Mouse (Mus musculus) heart, embryonic 16.5 days (tissue): ENCODE results near the gene Ets1. TPM values are rescaled to one million over a fixed set of nuclear protein-coding genes. Genes with fewer than 3 reads are reported as not detected.
A peak's percentile ranks its signal among the peaks of the same experiment; 100 is the strongest.

ENCODE experiments used
- ATAC-seq: fragments of 200-750 bp; cut with Nextera tagmentation; replicated peaks from 2 replicates; pipeline ENCODE4 v1.8.0; 2017; ENCODE audit warnings: moderate number of reproducible peaks; ENCODE audit not compliant: insufficient read depth, low FRiP score; ENCODE audit errors: extremely low read depth
- H3K27ac ChIP-seq: fragments of 300-500 bp; sonication (generic); 2 replicates; pipeline ENCODE4 v1.5.1; 2014; ENCODE audit warnings: mild to moderate bottlenecking, low read length, control low read depth, moderate library complexity
- H3K27me3 ChIP-seq: fragments of 300-500 bp; sonication (generic); 2 replicates; pipeline ENCODE4 v1.6.1; 2014; ENCODE audit warnings: low read length, mixed read lengths; ENCODE audit not compliant: control insufficient read depth, insufficient read depth
- H3K36me3 ChIP-seq: fragments of 300-500 bp; sonication (generic); 2 replicates; pipeline ENCODE4 v1.6.1; 2014; ENCODE audit not compliant: control insufficient read depth, insufficient read depth
- H3K4me1 ChIP-seq: fragments of 300-500 bp; sonication (generic); 2 replicates; pipeline ENCODE4 v1.6.1; 2014; ENCODE audit warnings: low read length, mixed read lengths; ENCODE audit not compliant: control insufficient read depth, insufficient read depth
- H3K4me2 ChIP-seq: fragments of 300-500 bp; sonication (generic); 2 replicates; pipeline ENCODE4 v1.6.1; 2014; ENCODE audit warnings: low read depth, mild to moderate bottlenecking, control low read depth, low read length
- H3K4me3 ChIP-seq: fragments of 300-500 bp; sonication (generic); 2 replicates; pipeline ENCODE4 v1.5.1; 2014; ENCODE audit warnings: mild to moderate bottlenecking, control low read depth, low read length
- H3K9ac ChIP-seq: fragments of 300-500 bp; sonication (generic); 2 replicates; pipeline ENCODE4 v1.6.1; 2014; ENCODE audit warnings: low read length, control low read depth
- H3K9me3 ChIP-seq: fragments of 300-500 bp; sonication (generic); replicated peaks from 2 replicates; pipeline ENCODE4 v1.6.1; 2016; ENCODE audit warnings: low read length; ENCODE audit not compliant: control insufficient read depth
- WGBS: fragments of 180-500 bp; shearing (Covaris S2); extraction: QIAGEN DNeasy Blood & Tissue Kit; methylation state at CpG from one replicate; pipeline ENCODE4 v1.1.7; 2014; 5-methylcytosine and 5-hydroxymethylcytosine counted together
- polyA plus RNA-seq: library from polyadenylated mRNA; unstranded; fragments of >200 nt; fragmentation: Nextera tagmentation; extraction: Ambion mirVana; gene quantifications from 2 replicates; pipeline ENCODE4 v1.2.1, GENCODE M21; 2015

Gene Ets1
- polyA plus RNA-seq, 1 experiment from 2014 or later, result 66.7 TPM

GRCm38 (mm10) chr9:32787615-32788014, 151.6 kb downstream of the Ets1 start:
- Histone ChIP-seq H3K4me1 (peaks cover 5% of the 10 kb centered on the region; the same call in 1 of the 2 replicates), H3K27ac (no peak overlapping the region), H3K36me3 (no peaks in the 10 kb centered on the region), H3K4me2 (no peak overlapping the region), H3K4me3 (no peak overlapping the region), H3K9ac (no peak overlapping the region), H3K27me3 (no peaks in the 10 kb centered on the region), H3K9me3 (no peaks in the 10 kb centered on the region)
- 4% methylated on average over 1 of the region's 1 CpGs for WGBS
- ATAC-seq, result no peak

GRCm38 (mm10) chr9:32789306-32789705, 153.3 kb downstream of the Ets1 start:
- no peak overlapping the region for H3K4me3 ChIP-seq
- H3K36me3 ChIP-seq, result no peaks in the 10 kb centered on the region
- H3K4me1 ChIP-seq, result peaks cover 5% of the 10 kb centered on the region; the same call in 1 of the 2 replicates
- 39% methylated on average over 7 of the region's 7 CpGs for WGBS
- H3K27ac ChIP-seq, result no peak overlapping the region
- no peak overlapping the region for H3K4me2 ChIP-seq
- H3K9me3 ChIP-seq, result no peaks in the 10 kb centered on the region
- H3K9ac ChIP-seq, result no peak overlapping the region
- ATAC-seq, result no peak
- H3K27me3 ChIP-seq, result no peaks in the 10 kb centered on the region

GRCm38 (mm10) chr9:32791699-32792098, 155.7 kb downstream of the Ets1 start:
- Histone ChIP-seq H3K4me1 (peaks cover 5% of the 10 kb centered on the region; the same call in 1 of the 2 replicates), H3K36me3 (no peaks in the 10 kb centered on the region), H3K9me3 (no peaks in the 10 kb centered on the region), H3K27me3 (no peaks in the 10 kb centered on the region), H3K4me3 (no peak overlapping the region), H3K27ac (no peak overlapping the region), H3K9ac (no peak overlapping the region), H3K4me2 (no peak overlapping the region)
- 59% methylated on average over 6 of the region's 6 CpGs for WGBS
- peak; percentile 41; the same call in 1 of the 2 replicates for ATAC-seq

- 65% methylated on average over 1 of the region's 1 CpGs for WGBS
- Histone ChIP-seq H3K4me2 (no peak overlapping the region), H3K36me3 (no peaks in the 10 kb centered on the region), H3K27ac (no peak overlapping the region), H3K4me3 (no peak overlapping the region), H3K9ac (no peak overlapping the region), H3K4me1 (no peaks in the 10 kb centered on the region), H3K27me3 (no peaks in the 10 kb centered on the region), H3K9me3 (no peaks in the 10 kb centered on the region)
- no peak for ATAC-seq
Measured at GRCm38 (mm10) chr9:32798171-32798570, 162.2 kb downstream of the Ets1 start.

GRCm38 (mm10) chr9:32806106-32806505, 170.1 kb downstream of the Ets1 start:
- no peaks in the 10 kb centered on the region for H3K36me3 ChIP-seq
- no peak for ATAC-seq
- WGBS, result 41% methylated on average over 4 of the region's 4 CpGs
- no peak overlapping the region for H3K9ac ChIP-seq
- H3K27ac ChIP-seq, result no peak overlapping the region
- no peaks in the 10 kb centered on the region for H3K27me3 ChIP-seq
- no peak overlapping the region for H3K4me2 ChIP-seq
- no peaks in the 10 kb centered on the region for H3K9me3 ChIP-seq
- no peak overlapping the region for H3K4me3 ChIP-seq
- H3K4me1 ChIP-seq, result no peaks in the 10 kb centered on the region

Other genes with a start within 250 kb of the Ets1 start
- 20.1 and 23.4 TPM in 2 replicates for gene Fli1, start 93.4 kb upstream of the Ets1 start, polyA plus RNA-seq